9 mouse cellular contexts compared by ENCODE assay signal in genomic region chr4:155832321-155832720, GRCm38 (mm10). TPM values are rescaled to one million over a fixed set of nuclear protein-coding genes. Genes with fewer than 3 reads are reported as not detected.
DNase-seq lines count a peak whose midpoint lies in the region; ATAC-seq and TF ChIP-seq lines count a peak whose summit lies in the region.
"Had no signal": no experiment of that assay in that cellular context is flagged by ENCODE, and none has a peak within 500 bp of the region (broad histone marks: within the 10 kb centered on the region; RNA-seq: fewer than 3 reads in every experiment).

No protein-coding gene starts in this region.

- H3K4me1 ChIP-seq in kidney, embryonic 15.5 days = peaks cover 27% of the 10 kb centered on the region
- H3K4me1 ChIP-seq in cortical plate, adult 2 months (ENCODE audit: control insufficient read depth, insufficient read depth, low read length) = peaks cover 4% of the 10 kb centered on the region
- peaks cover 29% of the 10 kb centered on the region for H3K4me1 ChIP-seq in hindbrain, embryonic 13.5 days (replicated peaks)
- peaks cover 29% of the 10 kb centered on the region for H3K4me1 ChIP-seq in midbrain, embryonic 15.5 days

- peaks cover 19% of the 10 kb centered on the region for H3K36me3 ChIP-seq in kidney, embryonic 15.5 days
- H3K36me3 ChIP-seq in hindbrain, embryonic 13.5 days = peaks cover 6% of the 10 kb centered on the region
- 0 out of 2 replicates have a peak, but pooled peaks cover 5% of the 10 kb centered on the region for H3K36me3 ChIP-seq in midbrain, embryonic 15.5 days (replicated peaks)

- H3K4me2 ChIP-seq in kidney, embryonic 15.5 days = peak overlapping the region; percentile 67
- H3K4me2 ChIP-seq in hindbrain, embryonic 13.5 days = peak overlapping the region; percentile 99
- H3K4me2 ChIP-seq in midbrain, embryonic 15.5 days = peak overlapping the region; percentile 87

- no peak for ATAC-seq in kidney, embryonic 15.5 days (replicated peaks; ENCODE audit: low FRiP score)
- ATAC-seq in hindbrain, embryonic 13.5 days (ENCODE audit: low FRiP score) = no peak
- ATAC-seq in midbrain, embryonic 15.5 days (replicated peaks) = no peak
- no peak for ATAC-seq in cerebellum, adult (ENCODE audit: insufficient number of reproducible peaks, low FRiP score, low TSS enrichment)

- H3K9me3 ChIP-seq in kidney, embryonic 15.5 days (replicated peaks) = no peaks in the 10 kb centered on the region
- no peaks in the 10 kb centered on the region for H3K9me3 ChIP-seq in hindbrain, embryonic 13.5 days
- H3K9me3 ChIP-seq in midbrain, embryonic 15.5 days = no peaks in the 10 kb centered on the region

- 49% methylated on average over 10 of the region's 10 CpGs for WGBS in kidney, embryonic 15.5 days
- WGBS in hindbrain, embryonic 13.5 days = 48% methylated on average over 10 of the region's 10 CpGs
- 57% methylated on average over 10 of the region's 10 CpGs for WGBS in midbrain, embryonic 15.5 days

- H3K27ac ChIP-seq in kidney, embryonic 15.5 days = peak overlapping the region; percentile 96; the same call in 1 of the 2 replicates
- H3K27ac ChIP-seq in cortical plate, adult 2 months (ENCODE audit: insufficient read depth, low read length) = no peak overlapping the region
- peak overlapping the region; percentile 89; the same call in 1 of the 2 replicates for H3K27ac ChIP-seq in hindbrain, embryonic 13.5 days
- H3K27ac ChIP-seq in midbrain, embryonic 15.5 days = no peak overlapping the region

- no peak for TF ChIP-seq POLR2A in cortical plate, adult 2 months (IDR thresholded peaks at IDR 0.05; ENCODE audit: extremely low read depth, insufficient read depth, low read length)

- intact Hi-C loops in left cerebral cortex, postnatal 4 days (cut with DNase I) = no loop called here

- no peak for DNase-seq in kidney, adult 11 months
- no peak for DNase-seq in left cerebral cortex, postnatal 4 days
- DNase-seq in urinary bladder, postnatal 36 days (ENCODE audit: low spot score in 2 of 2) = no peak
- DNase-seq: layer of hippocampus, postnatal 36 days had no signal

- H3K4me3 ChIP-seq in kidney, embryonic 15.5 days (replicated peaks) = peak overlapping the region; percentile 72
- H3K4me3 ChIP-seq in cortical plate, adult 2 months (ENCODE audit: insufficient read depth, low read length) = peak overlapping the region; percentile 80
- H3K4me3 ChIP-seq in hindbrain, embryonic 13.5 days = peak overlapping the region; percentile 89
- peak overlapping the region; percentile 58 for H3K4me3 ChIP-seq in midbrain, embryonic 15.5 days

- no peak for TF ChIP-seq CTCF in cortical plate, adult 2 months (IDR thresholded peaks at IDR 0.05; ENCODE audit: extremely low read depth, insufficient read depth, low read length)

- no peaks in the 10 kb centered on the region for H3K27me3 ChIP-seq in kidney, embryonic 15.5 days
- H3K27me3 ChIP-seq in hindbrain, embryonic 13.5 days = no peaks in the 10 kb centered on the region
- H3K27me3 ChIP-seq in midbrain, embryonic 15.5 days (replicated peaks) = no peaks in the 10 kb centered on the region

- H3K9ac ChIP-seq in kidney, embryonic 15.5 days = peak overlapping the region; percentile 81
- H3K9ac ChIP-seq in hindbrain, embryonic 13.5 days = peak overlapping the region; percentile 91
- peak overlapping the region; percentile 72 for H3K9ac ChIP-seq in midbrain, embryonic 15.5 days

RNA-seq across cellular contexts. Expression of gene Aurkaip1, which starts 1.2 kb away (rescaled TPM):
- 149 and 158 TPM in 2 replicates for polyA plus RNA-seq in kidney, embryonic 15.5 days (2015; fragmentation: Nextera tagmentation; extraction: Ambion mirVana)
- polyA plus RNA-seq in cortical plate, adult 2 months (2012; rRNA removed) = 128 and 131 TPM in 2 replicates
- 142 and 148 TPM in 2 replicates for polyA plus RNA-seq in hindbrain, embryonic 13.5 days (2015; fragmentation: Nextera tagmentation; extraction: Ambion mirVana)
- polyA plus RNA-seq in midbrain, embryonic 15.5 days (2015; fragmentation: Nextera tagmentation; extraction: Ambion mirVana) = 128 and 129 TPM in 2 replicates
- total RNA-seq in left cerebral cortex, postnatal 4 days (2021) = 10 to 100 TPM; 59.7 to 62.7 TPM

RNA-seq across cellular contexts. Expression of gene Mxra8, which starts 7.2 kb away (rescaled TPM):
- 90.7 and 106 TPM in 2 replicates for polyA plus RNA-seq in kidney, embryonic 15.5 days (2015; fragmentation: Nextera tagmentation; extraction: Ambion mirVana)
- 14.9 and 15.7 TPM in 2 replicates for polyA plus RNA-seq in cortical plate, adult 2 months (2012; rRNA removed)
- polyA plus RNA-seq in hindbrain, embryonic 13.5 days (2015; fragmentation: Nextera tagmentation; extraction: Ambion mirVana) = 30.8 and 34.4 TPM in 2 replicates
- 23.4 and 32.6 TPM in 2 replicates for polyA plus RNA-seq in midbrain, embryonic 15.5 days (2015; fragmentation: Nextera tagmentation; extraction: Ambion mirVana)
- total RNA-seq in left cerebral cortex, postnatal 4 days (2021) = 10 to 100 TPM; 15.0 to 15.1 TPM

RNA-seq across cellular contexts. Expression of gene Dvl1, which starts 14.9 kb away (rescaled TPM):
- polyA plus RNA-seq in kidney, embryonic 15.5 days (2015; fragmentation: Nextera tagmentation; extraction: Ambion mirVana) = 5.2 and 5.3 TPM in 2 replicates
- polyA plus RNA-seq in cortical plate, adult 2 months (2012; rRNA removed) = 133 and 145 TPM in 2 replicates
- 7.8 and 8.5 TPM in 2 replicates for polyA plus RNA-seq in hindbrain, embryonic 13.5 days (2015; fragmentation: Nextera tagmentation; extraction: Ambion mirVana)
- polyA plus RNA-seq in midbrain, embryonic 15.5 days (2015; fragmentation: Nextera tagmentation; extraction: Ambion mirVana) = 30.9 and 37.0 TPM in 2 replicates
- 10 to 100 TPM; 82.5 to 88.2 TPM for total RNA-seq in left cerebral cortex, postnatal 4 days (2021)

RNA-seq across cellular contexts. Expression of gene Ccnl2, which starts 20.0 kb away (rescaled TPM):
- 158 and 173 TPM in 2 replicates for polyA plus RNA-seq in kidney, embryonic 15.5 days (2015; fragmentation: Nextera tagmentation; extraction: Ambion mirVana)
- 112 and 121 TPM in 2 replicates for polyA plus RNA-seq in cortical plate, adult 2 months (2012; rRNA removed)
- 171 and 173 TPM in 2 replicates for polyA plus RNA-seq in hindbrain, embryonic 13.5 days (2015; fragmentation: Nextera tagmentation; extraction: Ambion mirVana)
- 155 and 164 TPM in 2 replicates for polyA plus RNA-seq in midbrain, embryonic 15.5 days (2015; fragmentation: Nextera tagmentation; extraction: Ambion mirVana)
- 10 to 100 TPM; 84.1 to 85.0 TPM for total RNA-seq in left cerebral cortex, postnatal 4 days (2021)

RNA-seq across cellular contexts. Expression of gene Mrpl20, which starts 29.6 kb away (rescaled TPM):
- polyA plus RNA-seq in kidney, embryonic 15.5 days (2015; fragmentation: Nextera tagmentation; extraction: Ambion mirVana) = 217 and 226 TPM in 2 replicates
- 105 and 110 TPM in 2 replicates for polyA plus RNA-seq in cortical plate, adult 2 months (2012; rRNA removed)
- polyA plus RNA-seq in hindbrain, embryonic 13.5 days (2015; fragmentation: Nextera tagmentation; extraction: Ambion mirVana) = 253 and 261 TPM in 2 replicates
- 242 and 244 TPM in 2 replicates for polyA plus RNA-seq in midbrain, embryonic 15.5 days (2015; fragmentation: Nextera tagmentation; extraction: Ambion mirVana)
- total RNA-seq in left cerebral cortex, postnatal 4 days (2021) = 100 to 1,000 TPM; 102 to 104 TPM

Comparison
In these comparisons a context has a peak if more than half of its experiments do, and no peak if none do; other contexts are left out.
1. H3K27ac ChIP-seq: peak in kidney, embryonic 15.5 days (single experiment) and hindbrain, embryonic 13.5 days (single experiment); none in cortical plate, adult 2 months (single experiment) and midbrain, embryonic 15.5 days (single experiment).
2. Peak in every context shown above with its lines, with median percentiles within 50 percentile points of each other: H3K4me2 ChIP-seq, H3K4me3 ChIP-seq and H3K9ac ChIP-seq.